Mouse (Mus musculus): Measurements from ENCODE around the gene Sik3. TPM values are rescaled to one million over a fixed set of nuclear protein-coding genes. Genes with fewer than 3 reads are reported as not detected.

Gene Sik3
- total and polyA plus RNA-seq, 3 experiments: 30.7 to 81.1 (median 62.1) TPM

GRCm38 (mm10) chr9:46181297-46181696, 168.7 kb downstream of the Sik3 start:
- H3K36me3 ChIP-seq (ENCODE audit: control insufficient read depth, insufficient read depth, low read length): no peaks in the 10 kb centered on the region; the same call in 1 of the 2 replicates
- intact Hi-C loops (cut with DNase I): no loop called here
- no peak overlapping the region for H3K27ac ChIP-seq
- TF ChIP-seq POLR2A (IDR thresholded peaks at IDR 0.05; ENCODE audit: insufficient read depth, low read depth, low read length) (no peak), CTCF (IDR thresholded peaks at IDR 0.05) (no peak), EP300 (IDR thresholded peaks at IDR 0.05; ENCODE audit: insufficient read depth, low read depth, low read length) (no peak)
- DNase-seq: no peak
- WGBS: 74% methylated on average over 8 of the region's 8 CpGs
- peaks cover 11% of the 10 kb centered on the region for H3K4me1 ChIP-seq (ENCODE audit: control insufficient read depth, insufficient read depth, low read length)
- H3K79me2 ChIP-seq (replicated peaks; ENCODE audit: control insufficient read depth, insufficient read depth, low read length): no peaks in the 10 kb centered on the region
- H3K4me3 ChIP-seq: no peak overlapping the region
- no peaks in the 10 kb centered on the region for H3K27me3 ChIP-seq (ENCODE audit: control insufficient read depth, insufficient read depth, low read length)
- no peak overlapping the region for H3K9ac ChIP-seq (ENCODE audit: low read depth, low read length)

GRCm38 (mm10) chr9:46184542-46184941, 171.9 kb downstream of the Sik3 start:
- H3K4me3 ChIP-seq: no peak overlapping the region
- intact Hi-C loops (cut with DNase I): loop anchor here (2.0 kb wide), 1 partner anchor 172 kb away; the partner anchor contains the start of genes Pafah1b2 and Sik3
- DNase-seq: no peak
- TF ChIP-seq EP300 (IDR thresholded peaks at IDR 0.05; ENCODE audit: insufficient read depth, low read depth, low read length) (no peak), CTCF (IDR thresholded peaks at IDR 0.05) (no peak), POLR2A (IDR thresholded peaks at IDR 0.05; ENCODE audit: insufficient read depth, low read depth, low read length) (no peak)
- 31% methylated on average over 5 of the region's 5 CpGs for WGBS
- peaks cover 10% of the 10 kb centered on the region for H3K4me1 ChIP-seq (ENCODE audit: control insufficient read depth, insufficient read depth, low read length)
- H3K27ac ChIP-seq: peak overlapping the region; percentile 36
- no peaks in the 10 kb centered on the region for H3K79me2 ChIP-seq (replicated peaks; ENCODE audit: control insufficient read depth, insufficient read depth, low read length)
- H3K27me3 ChIP-seq (ENCODE audit: control insufficient read depth, insufficient read depth, low read length): no peaks in the 10 kb centered on the region
- H3K9ac ChIP-seq (ENCODE audit: low read depth, low read length): no peak overlapping the region
- no peaks in the 10 kb centered on the region; the same call in 1 of the 2 replicates for H3K36me3 ChIP-seq (ENCODE audit: control insufficient read depth, insufficient read depth, low read length)

- TF ChIP-seq EP300 (IDR thresholded peaks at IDR 0.05; ENCODE audit: insufficient read depth, low read depth, low read length): no peak
- TF ChIP-seq CTCF (IDR thresholded peaks at IDR 0.05): peak; percentile 83
- 7% methylated on average over 2 of the region's 2 CpGs for WGBS
- Histone ChIP-seq H3K27ac (peak overlapping the region; percentile 36), H3K27me3 (ENCODE audit: control insufficient read depth, insufficient read depth, low read length) (no peaks in the 10 kb centered on the region), H3K4me1 (ENCODE audit: control insufficient read depth, insufficient read depth, low read length) (peaks cover 10% of the 10 kb centered on the region), H3K36me3 (ENCODE audit: control insufficient read depth, insufficient read depth, low read length) (no peaks in the 10 kb centered on the region; the same call in 1 of the 2 replicates), H3K79me2 (replicated peaks; ENCODE audit: control insufficient read depth, insufficient read depth, low read length) (no peaks in the 10 kb centered on the region), H3K4me3 (no peak overlapping the region), H3K9ac (ENCODE audit: low read depth, low read length) (no peak overlapping the region)
- no peak for DNase-seq
- intact Hi-C loops (cut with DNase I): loop anchor here (2.0 to 5.0 kb wide), 2 partner anchors 63 to 172 kb away; partner anchors contain the start of genes Pafah1b2 and Sik3
Observed at GRCm38 (mm10) chr9:46185191-46185590, 172.6 kb downstream of the Sik3 start.

- H3K9ac ChIP-seq (ENCODE audit: low read depth, low read length): no peak overlapping the region
- TF ChIP-seq POLR2A (IDR thresholded peaks at IDR 0.05; ENCODE audit: insufficient read depth, low read depth, low read length) (no peak), CTCF (IDR thresholded peaks at IDR 0.05) (peak; percentile 68), EP300 (IDR thresholded peaks at IDR 0.05; ENCODE audit: insufficient read depth, low read depth, low read length) (no peak)
- no peak for DNase-seq
- H3K79me2 ChIP-seq (replicated peaks; ENCODE audit: control insufficient read depth, insufficient read depth, low read length): no peaks in the 10 kb centered on the region
- intact Hi-C loops (cut with DNase I): loop anchor here (5.0 kb wide), 1 partner anchor 64 kb away; no protein-coding TSS in a partner anchor
- 88% methylated on average over 1 of the region's 1 CpGs for WGBS
- H3K27me3 ChIP-seq (ENCODE audit: control insufficient read depth, insufficient read depth, low read length): no peaks in the 10 kb centered on the region
- no peak overlapping the region for H3K4me3 ChIP-seq
- no peaks in the 10 kb centered on the region; the same call in 1 of the 2 replicates for H3K36me3 ChIP-seq (ENCODE audit: control insufficient read depth, insufficient read depth, low read length)
- no peak overlapping the region for H3K27ac ChIP-seq
- peaks cover 12% of the 10 kb centered on the region for H3K4me1 ChIP-seq (ENCODE audit: control insufficient read depth, insufficient read depth, low read length)
Observed at GRCm38 (mm10) chr9:46186387-46186786, 173.8 kb downstream of the Sik3 start.

- intact Hi-C loops (cut with DNase I): loop anchor here (5.0 kb wide), 1 partner anchor 66 kb away; no protein-coding TSS in a partner anchor
- no peak for DNase-seq
- no peak overlapping the region for H3K9ac ChIP-seq (ENCODE audit: low read depth, low read length)
Observed at GRCm38 (mm10) chr9:46188370-46188769, 175.8 kb downstream of the Sik3 start.

GRCm38 (mm10) chr9:46188956-46189355, 176.3 kb downstream of the Sik3 start:
- DNase-seq: no peak
- intact Hi-C loops (cut with DNase I): loop anchor here (5.0 kb wide), 1 partner anchor 67 kb away; no protein-coding TSS in a partner anchor
- Histone ChIP-seq H3K79me2 (replicated peaks; ENCODE audit: control insufficient read depth, insufficient read depth, low read length) (no peaks in the 10 kb centered on the region), H3K4me1 (ENCODE audit: control insufficient read depth, insufficient read depth, low read length) (peaks cover 11% of the 10 kb centered on the region), H3K9ac (ENCODE audit: low read depth, low read length) (no peak overlapping the region), H3K36me3 (ENCODE audit: control insufficient read depth, insufficient read depth, low read length) (no peaks in the 10 kb centered on the region; the same call in 1 of the 2 replicates), H3K4me3 (no peak overlapping the region), H3K27me3 (ENCODE audit: control insufficient read depth, insufficient read depth, low read length) (no peaks in the 10 kb centered on the region), H3K27ac (no peak overlapping the region)
- TF ChIP-seq CTCF (IDR thresholded peaks at IDR 0.05) (no peak), EP300 (IDR thresholded peaks at IDR 0.05; ENCODE audit: insufficient read depth, low read depth, low read length) (no peak), POLR2A (IDR thresholded peaks at IDR 0.05; ENCODE audit: insufficient read depth, low read depth, low read length) (no peak)
- WGBS: 93% methylated on average over 5 of the region's 5 CpGs

More at GRCm38 (mm10) chr9:46188370-46188769, 175.8 kb downstream of the Sik3 start:
- H3K4me3 ChIP-seq: no peak overlapping the region
- no peaks in the 10 kb centered on the region for H3K27me3 ChIP-seq (ENCODE audit: control insufficient read depth, insufficient read depth, low read length)
- no peaks in the 10 kb centered on the region for H3K79me2 ChIP-seq (replicated peaks; ENCODE audit: control insufficient read depth, insufficient read depth, low read length)
- 88% methylated on average over 4 of the region's 4 CpGs for WGBS
- TF ChIP-seq EP300 (IDR thresholded peaks at IDR 0.05; ENCODE audit: insufficient read depth, low read depth, low read length) (no peak), CTCF (IDR thresholded peaks at IDR 0.05) (no peak), POLR2A (IDR thresholded peaks at IDR 0.05; ENCODE audit: insufficient read depth, low read depth, low read length) (no peak)
- peaks cover 12% of the 10 kb centered on the region for H3K4me1 ChIP-seq (ENCODE audit: control insufficient read depth, insufficient read depth, low read length)
- no peaks in the 10 kb centered on the region; the same call in 1 of the 2 replicates for H3K36me3 ChIP-seq (ENCODE audit: control insufficient read depth, insufficient read depth, low read length)
- no peak overlapping the region for H3K27ac ChIP-seq
